Mouse (Mus musculus) T-cell, adult 2 months (primary cell): ENCODE results near the gene Nat14.
"Not testable (repeated sequence)": the region's sequence is repeated elsewhere in the genome, so short reads cannot be mapped to it uniquely, and the experiment has no call there.

Source experiments
- DNase-seq: peaks from one replicate; pipeline ENCODE4 v3.0.0; 2022; ENCODE audit warnings: low spot score

Nat14 gene

GRCm38 (mm10) chr7:4921824-4922482 is at the start of gene Nat14:
Gene Nat14, plus strand, starts transcription at chr7:4922028.
- DNase-seq = no peak

GRCm38 (mm10) chr7:4876753-4877221 is 45.0 kb upstream of the Nat14 start, which contains the start of gene Isoc2a:
Gene Isoc2a, plus strand, starts transcription at chr7:4877153.
- peak; percentile 86 for DNase-seq

GRCm38 (mm10) chr7:4877226-4877625 is 44.6 kb upstream of the Nat14 start:
- no peak for DNase-seq

GRCm38 (mm10) chr7:4878186-4878585 is 43.6 kb upstream of the Nat14 start:
- peak; percentile 22 for DNase-seq

- DNase-seq = not testable (repeated sequence)
Observed at GRCm38 (mm10) chr7:4879036-4879435, 42.8 kb upstream of the Nat14 start.

GRCm38 (mm10) chr7:4886680-4887079 is 35.1 kb upstream of the Nat14 start:
- DNase-seq = no peak

GRCm38 (mm10) chr7:4895186-4895585 is 26.6 kb upstream of the Nat14 start:
- no peak for DNase-seq

- no peak for DNase-seq
Observed at GRCm38 (mm10) chr7:4898851-4899648, 22.8 kb upstream of the Nat14 start.

GRCm38 (mm10) chr7:4899649-4900522 is 21.9 kb upstream of the Nat14 start:
- DNase-seq = no peak

GRCm38 (mm10) chr7:4900523-4900851 is 21.3 kb upstream of the Nat14 start:
- DNase-seq = no peak

GRCm38 (mm10) chr7:4901171-4901570 is 20.7 kb upstream of the Nat14 start:
- DNase-seq = peak; percentile 59

- DNase-seq = no peak
Observed at GRCm38 (mm10) chr7:4902404-4902803, 19.4 kb upstream of the Nat14 start.

- no peak for DNase-seq
Observed at GRCm38 (mm10) chr7:4906466-4906950, 15.3 kb upstream of the Nat14 start, which contains the start of gene Gm36210. Gene Gm36210, minus strand, starts transcription at chr7:4906516.

- DNase-seq = peak; percentile 31
Observed at GRCm38 (mm10) chr7:4911561-4911960, 10.3 kb upstream of the Nat14 start.

- no peak for DNase-seq
Observed at GRCm38 (mm10) chr7:4912248-4912647, 9.6 kb upstream of the Nat14 start.

GRCm38 (mm10) chr7:4915007-4915665 is 6.7 kb upstream of the Nat14 start, which contains the start of gene Zfp628:
Gene Zfp628, plus strand, starts transcription at chr7:4915217.
- peak; percentile 87 for DNase-seq

- no peak for DNase-seq
Observed at GRCm38 (mm10) chr7:4915669-4916416, 6.0 kb upstream of the Nat14 start.

GRCm38 (mm10) chr7:4917494-4917893 is 4.3 kb upstream of the Nat14 start:
- no peak for DNase-seq

GRCm38 (mm10) chr7:4918681-4919080 is 3.1 kb upstream of the Nat14 start:
- DNase-seq = no peak

- no peak for DNase-seq
Observed at GRCm38 (mm10) chr7:4919096-4919495, 2.7 kb upstream of the Nat14 start.

- no peak for DNase-seq
Observed at GRCm38 (mm10) chr7:4919971-4920370, 1.9 kb upstream of the Nat14 start.
